Mouse (Mus musculus) embryonic stem cell, embryonic (primary cell): ENCODE data around the gene Tmsb10.

ENCODE experiments used
- CTCF ChIA-PET, 4 experiments: fragments of 300-600 bp in 2 of 4; fragments of 350-600 bp in 2 of 4; sonication (Branson Sonifier 250); formaldehyde crosslinking; loops; one replicate each; lab custom pipeline; 2022; ENCODE audit warnings: inconsistent platforms in 2 of 4; lab: Charles Lee
- POLR2A ChIA-PET, 4 experiments: fragments of 300-600 bp in 2 of 4; fragments of 350-600 bp in 2 of 4; sonication (Branson Sonifier 250); formaldehyde crosslinking; loops; one replicate each; lab custom pipeline; 2022; ENCODE audit warnings: antibody characterized with exemption in 4 of 4, inconsistent platforms in 1 of 4; lab: Charles Lee

Tmsb10 gene

GRCm38 (mm10) chr6:72937430-72937829 is 21.1 kb downstream of the Tmsb10 start:
- ChIA-PET POLR2A (interaction anchor here in 3 of 4 experiments (0.6 to 2.3 kb wide), 6 partner anchors 11 to 30 kb away, joined by 3 to 6 read pairs (median 4); partner anchors contain the start of gene Tmsb10 (in 1 of the 3)), CTCF (interaction anchor here in 3 of 4 experiments (0.6 to 1.6 kb wide), 3 partner anchors 83 to 86 kb away, joined by 4 to 6 read pairs (median 4); no protein-coding TSS in a partner anchor)

GRCm38 (mm10) chr6:72932955-72933354 is 25.6 kb downstream of the Tmsb10 start:
- POLR2A ChIA-PET, result interaction anchor here in 1 of 4 experiments (3.9 kb wide), 1 partner anchor 24 kb away, joined by 19 read pairs; no protein-coding TSS in a partner anchor
- CTCF ChIA-PET, result no interaction called here

GRCm38 (mm10) chr6:72931533-72931932 is 27.0 kb downstream of the Tmsb10 start:
- POLR2A ChIA-PET, result interaction anchor here in 2 of 4 experiments (0.6 to 3.9 kb wide), 4 partner anchors 23 to 321 kb away, joined by 3 to 19 read pairs (median 4); no protein-coding TSS in a partner anchor
- CTCF ChIA-PET, result interaction anchor here in 2 of 4 experiments (0.6 to 2.0 kb wide), 2 partner anchors 64 to 79 kb away, joined by 3 to 4 read pairs; no protein-coding TSS in a partner anchor

GRCm38 (mm10) chr6:72929795-72930398 is 28.7 kb downstream of the Tmsb10 start:
- ChIA-PET CTCF (interaction anchor here in 1 of 4 experiments (0.6 to 2.0 kb wide), 2 partner anchors 51 to 80 kb away, joined by 3 to 4 read pairs; no protein-coding TSS in a partner anchor), POLR2A (interaction anchor here in 2 of 4 experiments (0.8 to 3.0 kb wide), 7 partner anchors 9 to 28 kb away, joined by 3 to 14 read pairs (median 5); partner anchors contain the start of gene Tmsb10 (in 1 of the 2))

- ChIA-PET CTCF (interaction anchor here in 3 of 4 experiments (0.6 to 1.2 kb wide), 5 partner anchors 9 to 135 kb away, joined by 4 to 10 read pairs (median 5); no protein-coding TSS in a partner anchor), POLR2A (interaction anchor here (0.6 to 8.7 kb wide), 37 partner anchors 8 to 486 kb away, joined by 3 to 81 read pairs (median 4); partner anchors contain the start of genes Tmsb10 (in 4 of the 4), Kcmf1 (in 1 of the 4) and Tgoln1 (in 1 of the 4))
Observed at GRCm38 (mm10) chr6:72926755-72927482, 31.6 kb downstream of the Tmsb10 start.

- ChIA-PET POLR2A (interaction anchor here (0.6 to 8.7 kb wide), 33 partner anchors 8 to 485 kb away, joined by 3 to 81 read pairs (median 5); partner anchors contain the start of gene Tmsb10 (in 3 of the 4)), CTCF (interaction anchor here in 2 of 4 experiments (1.2 kb wide), 2 partner anchors 8 to 24 kb away, joined by 5 read pairs; no protein-coding TSS in a partner anchor)
Observed at GRCm38 (mm10) chr6:72926031-72926430, 32.5 kb downstream of the Tmsb10 start.

GRCm38 (mm10) chr6:72923381-72923780 is 35.2 kb downstream of the Tmsb10 start:
- ChIA-PET CTCF (no interaction called here), POLR2A (interaction anchor here in 3 of 4 experiments (0.6 to 15.0 kb wide), 11 partner anchors 10 to 343 kb away, joined by 3 to 206 read pairs (median 4); partner anchors contain the start of genes Tmsb10 (in 3 of the 3) and Kcmf1 (in 2 of the 3))

GRCm38 (mm10) chr6:72921081-72921480 is 37.5 kb downstream of the Tmsb10 start:
- ChIA-PET POLR2A (interaction anchor here in 3 of 4 experiments (1.0 to 15.0 kb wide), 8 partner anchors 11 to 37 kb away, joined by 3 to 206 read pairs (median 8); partner anchors contain the start of genes Tmsb10 (in 2 of the 3) and Kcmf1 (in 1 of the 3)), CTCF (interaction anchor here in 1 of 4 experiments (1.0 to 1.2 kb wide), 2 partner anchors 69 to 89 kb away, joined by 3 read pairs; no protein-coding TSS in a partner anchor)

GRCm38 (mm10) chr6:72918510-72919033 is 40.0 kb downstream of the Tmsb10 start:
- POLR2A ChIA-PET, result interaction anchor here (0.6 to 15.0 kb wide), 26 partner anchors 8 to 322 kb away, joined by 3 to 206 read pairs (median 4); partner anchors contain the start of genes Kcmf1 (in 2 of the 4) and Tmsb10 (in 2 of the 4)
- CTCF ChIA-PET, result interaction anchor here in 3 of 4 experiments (0.6 to 2.0 kb wide), 5 partner anchors 8 to 385 kb away, joined by 3 to 9 read pairs (median 4); no protein-coding TSS in a partner anchor

GRCm38 (mm10) chr6:72916330-72916729 is 42.2 kb downstream of the Tmsb10 start:
- ChIA-PET CTCF (interaction anchor here in 1 of 4 experiments (0.6 kb wide), 1 partner anchor 14 kb away, joined by 4 read pairs; no protein-coding TSS in a partner anchor), POLR2A (interaction anchor here in 3 of 4 experiments (0.7 to 15.0 kb wide), 15 partner anchors 8 to 80 kb away, joined by 3 to 206 read pairs (median 7); partner anchors contain the start of genes Kcmf1 (in 2 of the 3) and Tmsb10 (in 2 of the 3))

GRCm38 (mm10) chr6:72914087-72914749 is 44.3 kb downstream of the Tmsb10 start:
- CTCF ChIA-PET, result interaction anchor here (0.5 to 3.0 kb wide), 9 partner anchors 8 to 500 kb away, joined by 3 to 17 read pairs (median 4); no protein-coding TSS in a partner anchor
- POLR2A ChIA-PET, result interaction anchor here (0.6 to 15.0 kb wide), 19 partner anchors 8 to 319 kb away, joined by 3 to 206 read pairs (median 6); partner anchors contain the start of genes Kcmf1 (in 2 of the 4) and Tmsb10 (in 2 of the 4)

GRCm38 (mm10) chr6:72911261-72911660 is 47.3 kb downstream of the Tmsb10 start:
- ChIA-PET CTCF (no interaction called here), POLR2A (interaction anchor here in 2 of 4 experiments (1.0 to 15.0 kb wide), 5 partner anchors 9 to 45 kb away, joined by 3 to 206 read pairs (median 3); partner anchors contain the start of gene Kcmf1 (in 1 of the 2))
